Mouse (Mus musculus): ENCODE measurements around the gene Crtac1. TPM values are rescaled to one million over a fixed set of nuclear protein-coding genes. Genes with fewer than 3 reads are reported as not detected.

The Crtac1 gene
- polyA plus RNA-seq, 1 experiment from 2014 or later = 15.4 TPM

DNA sequence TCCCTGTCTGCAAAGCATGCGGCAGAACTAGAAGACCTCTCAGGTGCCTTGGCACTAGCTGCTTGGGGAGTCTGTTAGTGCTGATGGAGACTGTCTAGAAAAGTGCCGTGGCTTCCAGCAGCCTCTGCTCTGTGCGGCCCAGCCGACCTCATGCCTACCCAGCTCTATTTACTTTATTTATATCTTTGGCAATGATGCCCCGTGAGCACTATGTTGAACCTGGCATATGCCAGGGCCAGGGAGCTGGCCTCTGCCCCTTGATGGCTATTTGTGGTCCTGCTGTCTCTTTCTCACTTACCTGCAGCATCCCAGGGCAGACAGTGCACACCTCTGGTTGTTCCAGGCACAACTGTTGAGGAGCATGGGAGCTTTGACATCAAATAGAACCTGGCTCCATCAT, 153.1 kb downstream of the Crtac1 start:
- H3K4me3 ChIP-seq (replicated peaks; ENCODE audit: low read depth, low read length) = no peak overlapping the region
- ATAC-seq (ENCODE audit: low FRiP score, low TSS enrichment) = no peak
- WGBS = 87% methylated on average over 5 of the region's 5 CpGs

DNA sequence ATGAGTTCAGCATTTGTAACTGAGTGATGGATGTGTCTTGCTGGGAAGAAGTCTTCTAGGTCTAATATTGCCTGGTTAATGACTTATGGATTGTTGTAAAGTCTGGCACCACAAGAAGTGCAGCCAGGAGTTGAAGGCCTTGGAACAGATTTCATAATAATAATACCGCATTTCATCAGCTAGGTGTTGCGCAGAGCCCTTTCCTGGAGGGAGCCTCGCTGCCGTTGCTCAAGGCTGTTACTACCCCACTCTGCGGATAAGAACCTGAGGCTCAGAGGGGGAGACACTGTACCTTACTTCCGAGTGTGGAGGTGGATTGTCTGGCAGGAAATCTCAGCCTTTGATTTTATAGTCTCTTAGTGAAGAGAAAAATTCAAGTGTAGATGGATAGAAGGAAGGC, 154.3 kb downstream of the Crtac1 start:
- no peak overlapping the region for H3K4me2 ChIP-seq (ENCODE audit: low read length)
- no peak overlapping the region for H3K27ac ChIP-seq (replicated peaks; ENCODE audit: low read depth, low read length)
- H3K27me3 ChIP-seq (ENCODE audit: control insufficient read depth, insufficient read depth, low read length) = no peaks in the 10 kb centered on the region
- H3K36me3 ChIP-seq (ENCODE audit: control insufficient read depth, insufficient read depth, low read length) = no peaks in the 10 kb centered on the region
- no peak for DNase-seq
- no peak overlapping the region for H3K9ac ChIP-seq (replicated peaks; ENCODE audit: low read length)
- peaks cover 7% of the 10 kb centered on the region for H3K4me1 ChIP-seq (ENCODE audit: control insufficient read depth, insufficient read depth, low read length)
- 84% methylated on average over 6 of the region's 6 CpGs for WGBS
- H3K9me3 ChIP-seq (ENCODE audit: control insufficient read depth, low read length) = no peaks in the 10 kb centered on the region
- H3K4me3 ChIP-seq (replicated peaks; ENCODE audit: low read depth, low read length) = no peak overlapping the region
- no peak for ATAC-seq (ENCODE audit: low FRiP score, low TSS enrichment)

More for the DNA sequence above, 153.1 kb downstream of the Crtac1 start:
- Histone ChIP-seq H3K36me3 (ENCODE audit: control insufficient read depth, insufficient read depth, low read length) (no peaks in the 10 kb centered on the region), H3K27me3 (ENCODE audit: control insufficient read depth, insufficient read depth, low read length) (no peaks in the 10 kb centered on the region), H3K9ac (replicated peaks; ENCODE audit: low read length) (no peak overlapping the region), H3K9me3 (ENCODE audit: control insufficient read depth, low read length) (no peaks in the 10 kb centered on the region), H3K27ac (replicated peaks; ENCODE audit: low read depth, low read length) (no peak overlapping the region), H3K4me1 (ENCODE audit: control insufficient read depth, insufficient read depth, low read length) (peaks cover 7% of the 10 kb centered on the region), H3K4me2 (ENCODE audit: low read length) (no peak overlapping the region)
- no peak for DNase-seq

DNA sequence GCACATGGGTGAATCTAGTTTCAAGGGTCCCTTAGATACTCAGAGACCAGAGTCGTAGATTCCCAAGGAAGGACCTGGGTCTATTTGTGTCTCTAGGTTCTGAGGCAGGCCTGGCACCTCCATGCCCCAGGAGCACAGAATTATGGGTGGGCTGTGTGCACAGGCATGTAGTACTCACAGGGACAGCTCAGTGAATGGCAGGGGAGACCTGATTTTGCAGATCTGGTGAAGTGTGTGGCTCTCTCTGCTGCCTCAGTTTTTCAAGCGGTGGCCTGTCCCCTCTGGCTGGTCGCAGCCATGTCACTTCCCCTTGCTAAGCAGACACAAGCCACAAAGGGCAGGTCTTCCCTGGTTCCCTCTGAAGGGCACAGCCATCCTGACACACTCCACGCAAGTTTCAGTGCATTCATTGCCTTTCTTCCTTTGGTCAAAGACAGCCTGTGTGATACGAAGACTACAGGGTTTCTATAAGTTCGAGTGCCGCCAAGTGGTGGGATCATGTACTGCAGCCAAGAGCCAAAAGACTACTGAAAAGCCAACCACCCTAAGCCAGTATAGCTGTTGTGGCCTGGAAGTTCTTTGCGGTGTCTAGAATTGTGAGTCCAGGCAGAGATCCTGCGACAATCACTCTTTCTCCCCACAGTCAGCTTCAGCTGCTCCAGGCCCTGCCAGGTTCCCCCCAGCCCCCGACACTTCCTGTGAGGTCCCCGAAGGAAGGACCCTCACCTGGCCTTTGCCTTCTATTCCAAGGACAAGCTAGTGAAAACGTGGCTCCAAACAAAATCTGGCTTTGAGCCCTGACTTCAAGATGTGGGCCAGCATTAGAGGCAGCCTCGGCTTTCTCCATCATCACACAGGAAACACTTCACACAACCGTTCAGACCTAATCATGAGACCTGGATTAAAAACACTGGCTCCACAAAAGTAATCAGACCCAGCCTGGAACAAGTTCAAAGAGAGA, 159.3 kb downstream of the Crtac1 start:
- Histone ChIP-seq H3K4me1 (ENCODE audit: control insufficient read depth, insufficient read depth, low read length) (peaks cover 4% of the 10 kb centered on the region), H3K9ac (replicated peaks; ENCODE audit: low read length) (no peak overlapping the region), H3K27ac (replicated peaks; ENCODE audit: low read depth, low read length) (no peak overlapping the region), H3K4me2 (ENCODE audit: low read length) (no peak overlapping the region), H3K9me3 (ENCODE audit: control insufficient read depth, low read length) (no peaks in the 10 kb centered on the region), H3K4me3 (replicated peaks; ENCODE audit: low read depth, low read length) (no peak overlapping the region), H3K36me3 (ENCODE audit: control insufficient read depth, insufficient read depth, low read length) (peaks cover 3% of the 10 kb centered on the region), H3K27me3 (ENCODE audit: control insufficient read depth, insufficient read depth, low read length) (no peaks in the 10 kb centered on the region)
- DNase-seq = peak; percentile 93
- ATAC-seq (ENCODE audit: low FRiP score, low TSS enrichment) = no peak; the same call in 1 of the 2 replicates
- 42% methylated on average over 14 of the region's 14 CpGs for WGBS

DNA sequence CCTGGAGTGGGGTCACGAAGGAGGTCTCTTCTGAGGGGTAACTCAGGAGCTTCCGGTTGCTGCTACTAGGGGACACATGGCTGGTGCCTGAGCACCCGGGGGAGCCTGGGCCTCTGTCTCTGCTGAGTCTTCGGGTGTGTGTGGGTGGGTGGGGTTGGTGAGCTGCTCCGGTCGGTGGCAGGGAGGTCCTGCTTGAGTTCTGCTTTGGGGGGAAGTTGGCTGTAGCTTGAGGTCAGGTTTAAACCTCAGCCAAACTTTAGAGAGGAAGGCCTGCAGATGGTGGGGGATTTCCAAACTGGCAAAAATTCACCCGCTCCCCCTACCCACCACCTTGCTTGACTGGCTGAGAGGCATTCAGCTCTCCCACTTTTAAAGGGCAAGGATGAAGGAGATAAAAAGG, 160.4 kb downstream of the Crtac1 start:
- H3K36me3 ChIP-seq (ENCODE audit: control insufficient read depth, insufficient read depth, low read length) = peaks cover 11% of the 10 kb centered on the region

DNA sequence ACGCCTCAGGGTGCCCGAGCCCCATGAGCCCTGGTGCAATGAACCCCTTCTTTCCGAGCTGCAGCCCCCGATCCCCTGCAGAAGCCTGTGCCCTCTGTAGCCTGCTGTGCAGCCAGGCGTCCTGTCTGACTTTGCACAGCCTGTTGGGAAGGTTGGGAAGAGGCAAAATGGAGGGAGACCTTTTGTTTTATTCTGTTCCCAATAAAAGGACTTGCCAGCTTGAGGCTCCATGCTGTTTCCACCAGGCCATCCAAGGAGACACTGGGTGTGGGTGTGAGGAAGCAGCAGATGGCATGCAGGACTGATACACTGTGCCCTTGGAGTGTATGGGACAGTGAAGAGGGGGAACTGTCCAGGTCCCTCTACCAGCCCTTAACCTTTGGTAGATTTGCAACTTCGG, 161.5 kb downstream of the Crtac1 start:
- Histone ChIP-seq H3K9ac (replicated peaks; ENCODE audit: low read length) (no peak overlapping the region), H3K36me3 (ENCODE audit: control insufficient read depth, insufficient read depth, low read length) (peaks cover 17% of the 10 kb centered on the region), H3K27ac (replicated peaks; ENCODE audit: low read depth, low read length) (no peak overlapping the region), H3K4me2 (ENCODE audit: low read length) (no peak overlapping the region), H3K4me3 (replicated peaks; ENCODE audit: low read depth, low read length) (no peak overlapping the region), H3K4me1 (ENCODE audit: control insufficient read depth, insufficient read depth, low read length) (peaks cover 4% of the 10 kb centered on the region), H3K9me3 (ENCODE audit: control insufficient read depth, low read length) (no peaks in the 10 kb centered on the region), H3K27me3 (ENCODE audit: control insufficient read depth, insufficient read depth, low read length) (no peaks in the 10 kb centered on the region)
- ATAC-seq (ENCODE audit: low FRiP score, low TSS enrichment) (no peak), DNase-seq (no peak)
- WGBS = 44% methylated on average over 6 of the region's 6 CpGs

More for the DNA sequence above, 160.4 kb downstream of the Crtac1 start:
- H3K27me3 ChIP-seq (ENCODE audit: control insufficient read depth, insufficient read depth, low read length) = no peaks in the 10 kb centered on the region
- H3K4me2 ChIP-seq (ENCODE audit: low read length) = no peak overlapping the region
- no peak for ATAC-seq (ENCODE audit: low FRiP score, low TSS enrichment)
- no peak overlapping the region for H3K27ac ChIP-seq (replicated peaks; ENCODE audit: low read depth, low read length)
- H3K4me1 ChIP-seq (ENCODE audit: control insufficient read depth, insufficient read depth, low read length) = peaks cover 4% of the 10 kb centered on the region
- no peak overlapping the region for H3K4me3 ChIP-seq (replicated peaks; ENCODE audit: low read depth, low read length)
- DNase-seq = no peak
- no peaks in the 10 kb centered on the region for H3K9me3 ChIP-seq (ENCODE audit: control insufficient read depth, low read length)
- H3K9ac ChIP-seq (replicated peaks; ENCODE audit: low read length) = no peak overlapping the region
- WGBS = 85% methylated on average over 7 of the region's 7 CpGs

DNA sequence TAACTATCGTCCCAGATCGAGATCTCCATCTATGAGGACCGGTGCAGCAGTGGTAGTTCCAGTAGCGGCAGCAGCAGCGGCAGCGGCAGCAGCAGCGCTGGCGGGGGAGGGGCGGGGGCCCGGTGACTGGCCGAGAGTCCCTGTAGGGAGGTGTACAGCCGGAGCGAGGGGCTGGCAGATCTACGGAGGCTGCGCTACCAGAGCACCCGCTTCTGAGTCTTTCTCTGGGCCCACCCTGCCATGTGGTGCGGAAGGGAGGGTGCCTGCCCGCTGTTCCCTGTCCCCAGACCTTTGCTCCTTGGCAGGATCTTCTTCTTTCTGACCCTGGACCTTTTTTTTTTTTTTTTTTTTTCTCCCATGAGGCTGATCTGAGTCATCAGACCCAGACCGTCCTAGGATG, 163.2 kb downstream of the Crtac1 start:
- DNase-seq (peak; percentile 72), ATAC-seq (ENCODE audit: low FRiP score, low TSS enrichment) (no peak)
- H3K9me3 ChIP-seq (ENCODE audit: control insufficient read depth, low read length) = no peaks in the 10 kb centered on the region
- peaks cover 4% of the 10 kb centered on the region for H3K4me1 ChIP-seq (ENCODE audit: control insufficient read depth, insufficient read depth, low read length)
- H3K4me2 ChIP-seq (ENCODE audit: low read length) = peak overlapping the region; percentile 46
- H3K4me3 ChIP-seq (replicated peaks; ENCODE audit: low read depth, low read length) = 0 out of 2 replicates have a peak overlapping the region, but pooled peaks have one; percentile 8
- no peak overlapping the region for H3K27ac ChIP-seq (replicated peaks; ENCODE audit: low read depth, low read length)
- H3K9ac ChIP-seq (replicated peaks; ENCODE audit: low read length) = peak overlapping the region; percentile 34; the same call in 1 of the 2 replicates
- no peaks in the 10 kb centered on the region for H3K27me3 ChIP-seq (ENCODE audit: control insufficient read depth, insufficient read depth, low read length)
- WGBS = 2% methylated on average over 19 of the region's 19 CpGs
- peaks cover 17% of the 10 kb centered on the region for H3K36me3 ChIP-seq (ENCODE audit: control insufficient read depth, insufficient read depth, low read length)

DNA sequence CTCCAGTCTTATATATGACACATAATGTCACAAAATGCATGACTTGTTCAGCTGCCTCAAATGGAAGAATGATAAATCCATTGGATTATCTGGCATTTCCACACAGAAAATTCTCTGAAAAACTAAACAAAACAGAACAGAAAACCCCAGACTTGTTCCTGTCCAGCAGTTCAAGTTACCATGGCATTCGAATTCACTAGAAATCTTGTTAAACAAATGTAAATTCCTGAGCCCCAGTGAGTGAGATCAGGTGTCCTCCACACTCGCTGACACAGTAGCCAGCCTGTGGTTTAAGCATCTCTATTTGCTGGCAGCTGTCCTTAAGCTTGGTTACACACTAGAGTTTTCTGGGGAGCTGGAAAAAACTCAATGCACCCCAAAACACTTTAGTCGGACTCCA, 168.1 kb downstream of the Crtac1 start:
- WGBS = 41% methylated on average over 3 of the region's 3 CpGs
- Histone ChIP-seq H3K4me1 (ENCODE audit: control insufficient read depth, insufficient read depth, low read length) (peaks cover 4% of the 10 kb centered on the region), H3K27ac (replicated peaks; ENCODE audit: low read depth, low read length) (no peak overlapping the region), H3K27me3 (ENCODE audit: control insufficient read depth, insufficient read depth, low read length) (no peaks in the 10 kb centered on the region), H3K4me2 (ENCODE audit: low read length) (no peak overlapping the region), H3K9me3 (ENCODE audit: control insufficient read depth, low read length) (no peaks in the 10 kb centered on the region), H3K9ac (replicated peaks; ENCODE audit: low read length) (no peak overlapping the region), H3K4me3 (replicated peaks; ENCODE audit: low read depth, low read length) (no peak overlapping the region), H3K36me3 (ENCODE audit: control insufficient read depth, insufficient read depth, low read length) (peaks cover 17% of the 10 kb centered on the region)
- no peak for ATAC-seq (ENCODE audit: low FRiP score, low TSS enrichment)
- DNase-seq = no peak

DNA sequence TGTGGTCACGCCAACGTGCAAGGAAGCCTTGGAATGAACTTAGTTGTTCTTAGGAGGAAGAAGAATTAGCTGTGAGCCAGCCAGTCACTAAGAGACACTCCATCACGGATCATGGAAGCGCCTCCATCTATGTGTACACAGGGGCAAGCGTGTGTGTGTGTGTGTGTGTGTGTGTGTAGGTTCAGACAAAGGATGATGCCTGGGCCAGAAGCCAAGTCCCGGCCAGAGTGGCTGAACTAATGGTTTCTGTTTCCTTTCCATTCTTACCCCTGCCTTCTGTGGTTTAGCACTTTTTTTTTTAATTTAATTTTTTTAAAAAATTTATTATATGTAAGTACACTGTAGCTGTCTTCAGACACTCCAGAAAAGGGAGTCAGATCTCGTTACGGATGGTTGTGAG, 171.1 kb downstream of the Crtac1 start:
- no peaks in the 10 kb centered on the region for H3K27me3 ChIP-seq (ENCODE audit: control insufficient read depth, insufficient read depth, low read length)
- ATAC-seq (ENCODE audit: low FRiP score, low TSS enrichment) = no peak
- H3K4me3 ChIP-seq (replicated peaks; ENCODE audit: low read depth, low read length) = no peak overlapping the region
- no peaks in the 10 kb centered on the region for H3K36me3 ChIP-seq (ENCODE audit: control insufficient read depth, insufficient read depth, low read length)
- DNase-seq = no peak
- peaks cover 8% of the 10 kb centered on the region; the same call in 1 of the 2 replicates for H3K4me1 ChIP-seq (ENCODE audit: control insufficient read depth, insufficient read depth, low read length)
- H3K4me2 ChIP-seq (ENCODE audit: low read length) = no peak overlapping the region
- H3K9ac ChIP-seq (replicated peaks; ENCODE audit: low read length) = no peak overlapping the region
- H3K9me3 ChIP-seq (ENCODE audit: control insufficient read depth, low read length) = no peaks in the 10 kb centered on the region
- 84% methylated on average over 8 of the region's 8 CpGs for WGBS
- no peak overlapping the region for H3K27ac ChIP-seq (replicated peaks; ENCODE audit: low read depth, low read length)

DNA sequence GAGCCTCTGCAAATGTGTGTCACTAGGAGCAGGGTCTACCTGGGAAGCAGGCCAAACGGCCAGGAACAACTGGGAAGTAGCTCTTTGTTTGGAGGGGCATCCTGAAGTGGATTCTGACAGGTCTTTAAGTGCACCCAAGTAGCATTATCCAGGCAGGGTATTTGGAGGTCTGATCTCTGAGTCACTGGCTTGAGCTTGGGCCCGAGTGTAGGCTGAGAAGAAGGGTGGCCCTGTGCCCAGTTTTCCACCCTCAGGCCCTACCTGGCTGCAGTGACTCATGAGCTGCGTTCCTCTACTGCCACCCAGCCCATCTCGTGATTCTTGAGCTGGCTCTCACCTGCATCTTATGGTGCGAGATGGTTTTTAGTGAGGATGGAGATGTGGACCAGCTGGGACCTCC, 173.0 kb downstream of the Crtac1 start:
- H3K4me1 ChIP-seq (ENCODE audit: control insufficient read depth, insufficient read depth, low read length) = peaks cover 15% of the 10 kb centered on the region
- no peak for DNase-seq
- no peaks in the 10 kb centered on the region for H3K36me3 ChIP-seq (ENCODE audit: control insufficient read depth, insufficient read depth, low read length)
- H3K9me3 ChIP-seq (ENCODE audit: control insufficient read depth, low read length) = no peaks in the 10 kb centered on the region
- H3K27me3 ChIP-seq (ENCODE audit: control insufficient read depth, insufficient read depth, low read length) = no peaks in the 10 kb centered on the region
- no peak overlapping the region for H3K4me3 ChIP-seq (replicated peaks; ENCODE audit: low read depth, low read length)
- H3K4me2 ChIP-seq (ENCODE audit: low read length) = no peak overlapping the region
- H3K27ac ChIP-seq (replicated peaks; ENCODE audit: low read depth, low read length) = no peak overlapping the region
- 73% methylated on average over 5 of the region's 5 CpGs for WGBS
- no peak overlapping the region for H3K9ac ChIP-seq (replicated peaks; ENCODE audit: low read length)
- ATAC-seq (ENCODE audit: low FRiP score, low TSS enrichment) = no peak
